Mouse (Mus musculus) MEL (cell line): Measurements from ENCODE around the gene Serhl. TPM values are rescaled to one million over a fixed set of nuclear protein-coding genes. Genes with fewer than 3 reads are reported as not detected.

Experiments used
- DNase-seq: peaks from one replicate; pipeline ENCODE4 v3.0.0; 2011; ENCODE audit warnings: low read depth, low spot score
- H3K27ac ChIP-seq: 2 replicates; pipeline ENCODE4 v1.5.1; 2012; ENCODE audit warnings: low read depth, mild to moderate bottlenecking, control low read depth, low read length, moderate library complexity; ENCODE audit not compliant: control insufficient read depth
- H3K27me3 ChIP-seq, 2 experiments: fragments of 150-350 bp in 1 of 2; sonication (generic) in 1 of 2; 2 replicates each; pipeline ENCODE4 v1.6.1; 2012; ENCODE audit warnings: low read length in 2 of 2, mild to moderate bottlenecking in 2 of 2, improper control_type of control experiment in 1 of 2, moderate library complexity in 1 of 2; ENCODE audit not compliant: insufficient read depth in 2 of 2, control insufficient read depth in 1 of 2
- H3K36me3 ChIP-seq, 2 experiments: 2 replicates each; pipeline ENCODE4 v1.6.1; 2012 to 2014; ENCODE audit warnings: low read length in 2 of 2, improper control_type of control experiment in 1 of 2, inconsistent platforms in 1 of 2, mild to moderate bottlenecking in 1 of 2; ENCODE audit not compliant: insufficient read depth in 2 of 2, control insufficient read depth in 1 of 2
- H3K4me1 ChIP-seq, 2 experiments: fragments of 150-350 bp in 1 of 2; sonication (generic) in 1 of 2; 2 replicates each; pipeline ENCODE4 v1.6.1; 2012; ENCODE audit warnings: low read length in 2 of 2, improper control_type of control experiment in 1 of 2, mild to moderate bottlenecking in 1 of 2; ENCODE audit not compliant: insufficient read depth in 2 of 2, control insufficient read depth in 1 of 2
- H3K4me3 ChIP-seq, 2 experiments: fragments of 150-350 bp in 1 of 2; sonication (generic) in 1 of 2; 2 replicates each; pipeline ENCODE4 v1.5.1; 2012; ENCODE audit warnings: low read depth in 2 of 2, low read length in 2 of 2, mild to moderate bottlenecking in 2 of 2, moderate library complexity in 2 of 2, control low read depth in 1 of 2, improper control_type of control experiment in 1 of 2; ENCODE audit not compliant: control insufficient read depth in 1 of 2, insufficient read depth in 1 of 2
- H3K79me2 ChIP-seq: 2 replicates; pipeline ENCODE4 v1.6.1; 2012; ENCODE audit warnings: mild to moderate bottlenecking, low read length, moderate library complexity; ENCODE audit not compliant: control insufficient read depth, poor library complexity, insufficient read depth
- H3K9ac ChIP-seq: 2 replicates; pipeline ENCODE4 v1.6.1; 2012; ENCODE audit warnings: low read depth, mild to moderate bottlenecking, control low read depth, low read length, moderate library complexity; ENCODE audit not compliant: control insufficient read depth, poor library complexity, severe bottlenecking
- H3K9me3 ChIP-seq: fragments of 150-350 bp; sonication (generic); replicated peaks from 2 replicates; pipeline ENCODE4 v1.6.1; 2012; ENCODE audit warnings: mild to moderate bottlenecking, low read length, improper control_type of control experiment, moderate library complexity; ENCODE audit not compliant: insufficient read depth
- CHD2 ChIP-seq: IDR thresholded peaks from 2 replicates; pipeline ENCODE4 v1.6.1; 2011; ENCODE audit warnings: low read length, improper control_type of control experiment
- CTCF ChIP-seq, 3 experiments: IDR thresholded peaks in 2 of 3; conservative IDR thresholded peaks in 1 of 3; 2 replicates each; pipeline ENCODE4 v1.5.1; 2011 to 2012; ENCODE audit warnings: low read length in 3 of 3, low read depth in 2 of 3, mild to moderate bottlenecking in 2 of 3, improper control_type of control experiment in 1 of 3, inconsistent platforms in 1 of 3, mixed read lengths in 1 of 3, moderate library complexity in 1 of 3; ENCODE audit not compliant: control insufficient read depth in 1 of 3, insufficient read depth in 1 of 3, poor library complexity in 1 of 3, severe bottlenecking in 1 of 3
- E2F4 ChIP-seq: IDR thresholded peaks from 2 replicates; pipeline ENCODE4 v1.6.1; 2011; ENCODE audit warnings: low read depth, low read length, improper control_type of control experiment, borderline replicate concordance
- ELF1 ChIP-seq: IDR thresholded peaks from 2 replicates; pipeline ENCODE4 v1.6.1; 2014; ENCODE audit warnings: low read depth, mild to moderate bottlenecking, inconsistent platforms, low read length, improper control_type of control experiment, moderate library complexity
- GABPA ChIP-seq: IDR thresholded peaks from 2 replicates; pipeline ENCODE4 v1.6.1; 2012; ENCODE audit warnings: low read depth, mild to moderate bottlenecking, inconsistent platforms, low read length, improper control_type of control experiment, moderate library complexity
- JUND ChIP-seq: IDR thresholded peaks from 2 replicates; pipeline ENCODE4 v1.6.1; 2011; ENCODE audit warnings: low read depth, mild to moderate bottlenecking, improper control_type of control experiment, low read length
- KAT2A ChIP-seq: conservative IDR thresholded peaks from 2 replicates; pipeline ENCODE4 v1.6.1; 2012; ENCODE audit warnings: low read depth, low read length, improper control_type of control experiment, inconsistent platforms
- MAZ ChIP-seq: IDR thresholded peaks from 2 replicates; pipeline ENCODE4 v1.6.1; 2012; ENCODE audit warnings: low read depth, mild to moderate bottlenecking, inconsistent platforms, low read length, improper control_type of control experiment
- MXI1 ChIP-seq: IDR thresholded peaks from 2 replicates; pipeline ENCODE4 v1.6.1; 2011; ENCODE audit warnings: mild to moderate bottlenecking, low read depth, low read length, improper control_type of control experiment
- MYB ChIP-seq: IDR thresholded peaks from 2 replicates; pipeline ENCODE4 v1.6.1; 2011; ENCODE audit warnings: mild to moderate bottlenecking, low read depth, low read length, improper control_type of control experiment
- POLR2AphosphoS2 ChIP-seq: IDR thresholded peaks from 2 replicates; pipeline ENCODE4 v1.6.1; 2011; ENCODE audit warnings: low read length, improper control_type of control experiment
- POLR2AphosphoS5 ChIP-seq: IDR thresholded peaks from 2 replicates; pipeline ENCODE4 v1.6.1; 2012; ENCODE audit warnings: low read depth, borderline replicate concordance, mild to moderate bottlenecking, inconsistent platforms, low read length, moderate library complexity, mixed read lengths
- SIN3A ChIP-seq: IDR thresholded peaks from 2 replicates; pipeline ENCODE4 v1.6.1; 2012; ENCODE audit warnings: low read length, improper control_type of control experiment, inconsistent platforms
- SMC3 ChIP-seq: IDR thresholded peaks from 2 replicates; pipeline ENCODE4 v1.6.1; 2011; ENCODE audit warnings: low read depth, low read length, improper control_type of control experiment
- TAL1 ChIP-seq: IDR thresholded peaks from 2 replicates; pipeline ENCODE4 v1.6.1; 2012; ENCODE audit warnings: mild to moderate bottlenecking, inconsistent platforms, low read length, moderate library complexity, mixed read lengths
- TBP ChIP-seq: IDR thresholded peaks from 2 replicates; pipeline ENCODE4 v1.8.0; 2011; ENCODE audit warnings: low read depth, low read length, improper control_type of control experiment
- UBTF ChIP-seq: IDR thresholded peaks from 2 replicates; pipeline ENCODE4 v1.6.1; 2012; ENCODE audit warnings: low read depth, mild to moderate bottlenecking, inconsistent platforms, low read length, improper control_type of control experiment, moderate library complexity, borderline replicate concordance; ENCODE audit not compliant: insufficient read depth
- USF1 ChIP-seq: IDR thresholded peaks from 2 replicates; pipeline ENCODE4 v1.6.1; 2014; ENCODE audit warnings: low read depth, mild to moderate bottlenecking, inconsistent platforms, low read length, improper control_type of control experiment, moderate library complexity
- USF2 ChIP-seq, 2 experiments: IDR thresholded peaks; 2 replicates each; pipeline ENCODE4 v1.6.1; 2011 to 2012; ENCODE audit warnings: improper control_type of control experiment in 2 of 2, low read length in 2 of 2, borderline replicate concordance in 1 of 2, inconsistent platforms in 1 of 2, low read depth in 1 of 2, mild to moderate bottlenecking in 1 of 2; ENCODE audit not compliant: insufficient read depth in 1 of 2
- ZC3H11A ChIP-seq: IDR thresholded peaks from 2 replicates; pipeline ENCODE4 v1.6.1; 2012; ENCODE audit warnings: low read depth, mild to moderate bottlenecking, inconsistent platforms, low read length, improper control_type of control experiment
- ZKSCAN1 ChIP-seq: IDR thresholded peaks from 2 replicates; pipeline ENCODE4 v1.6.1; 2012; ENCODE audit warnings: low read depth, mild to moderate bottlenecking, inconsistent platforms, low read length, improper control_type of control experiment, moderate library complexity
- polyA plus RNA-seq, 2 experiments: library from polyadenylated mRNA; stranded (reverse) in 1 of 2; unstranded in 1 of 2; fragments of >175 nt in 1 of 2; fragments of >200 nt in 1 of 2; gene quantifications; 2 replicates each; pipeline versions ENCODE4 v1.2.1 to v1.2.4; 2012; ENCODE audit warnings: low replicate concordance in 2 of 2, low read depth in 1 of 2; ENCODE audit not compliant: insufficient read length in 2 of 2, insufficient read depth in 1 of 2, missing spikeins in 1 of 2
- total RNA-seq: library from RNA; depleted of rRNA; stranded (reverse); fragments of 300-350 nt; gene quantifications from 2 replicates; pipeline ENCODE4 v1.2.3, GENCODE M21; 2012

Serhl gene
- total and polyA plus RNA-seq, 3 experiments = 19.6 to 57.3 TPM; not detected in 1

- H3K79me2 ChIP-seq = no peaks in the 10 kb centered on the region
- no peaks in the 10 kb centered on the region for H3K36me3 ChIP-seq
- no peaks in the 10 kb centered on the region for H3K27me3 ChIP-seq
- H3K4me3 ChIP-seq = no peak overlapping the region
- DNase-seq = no peak
- no peaks in the 10 kb centered on the region for H3K9me3 ChIP-seq
- H3K9ac ChIP-seq = no peak overlapping the region
- TF ChIP-seq CHD2 (no peak), POLR2AphosphoS2 (no peak), ZC3H11A (no peak), MAZ (no peak), ZKSCAN1 (no peak), SIN3A (no peak), KAT2A (no peak), POLR2AphosphoS5 (no peak), USF1 (no peak), TBP (no peak), GABPA (no peak), SMC3 (no peak), USF2 (IDR thresholded peaks at IDR 0.05; ENCODE audit: borderline replicate concordance in 1 of 2, insufficient read depth in 1 of 2, low read depth in 1 of 2, low read length in 2 of 2) (no peak), E2F4 (no peak), CTCF (IDR thresholded peaks at IDR 0.05 in 2 of 3, conservative IDR thresholded peaks at IDR 0.05 in 1 of 3; ENCODE audit: control insufficient read depth in 1 of 3, insufficient read depth in 1 of 3, low read depth in 2 of 3, low read length in 3 of 3, poor library complexity in 1 of 3, severe bottlenecking in 1 of 3) (no peak), UBTF (no peak), MYB (no peak), MXI1 (no peak)
- no peaks in the 10 kb centered on the region for H3K4me1 ChIP-seq
- H3K27ac ChIP-seq = no peak overlapping the region
Observed at GRCm38 (mm10) chr15:83106426-83106825, 17.1 kb downstream of the Serhl start.

DNA sequence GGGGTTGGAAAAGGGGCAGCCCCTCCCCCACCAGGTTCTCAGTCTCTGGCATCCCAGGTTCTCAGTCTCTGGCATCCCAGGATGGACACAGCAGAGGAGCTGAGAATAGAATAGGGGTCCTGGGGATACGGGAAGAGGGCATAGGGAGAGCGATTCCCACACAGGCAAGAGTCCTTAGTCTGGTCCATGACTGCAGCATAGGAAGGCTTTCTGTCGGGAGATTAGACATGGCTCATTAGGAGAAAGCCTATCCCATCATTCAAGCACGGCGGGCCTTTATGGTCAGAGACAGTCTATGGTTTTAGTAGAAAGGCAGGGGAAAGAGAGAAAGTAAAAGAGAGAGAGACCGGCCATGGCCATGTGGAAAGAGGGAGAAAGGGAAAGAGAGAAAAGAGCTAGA lies 18.5 kb downstream of the Serhl start:
- H3K79me2 ChIP-seq = no peaks in the 10 kb centered on the region
- H3K27me3 ChIP-seq = no peaks in the 10 kb centered on the region
- H3K9ac ChIP-seq = no peak overlapping the region
- no peak overlapping the region for H3K4me3 ChIP-seq
- H3K27ac ChIP-seq = no peak overlapping the region
- TF ChIP-seq MXI1 (no peak), JUND (no peak), ELF1 (no peak), USF2 (IDR thresholded peaks at IDR 0.05; ENCODE audit: borderline replicate concordance in 1 of 2, insufficient read depth in 1 of 2, low read depth in 1 of 2, low read length in 2 of 2) (no peak), TAL1 (no peak), TBP (no peak), CHD2 (no peak), MYB (no peak)
- H3K36me3 ChIP-seq = no peaks in the 10 kb centered on the region
- DNase-seq = no peak
- H3K9me3 ChIP-seq = no peaks in the 10 kb centered on the region
- no peaks in the 10 kb centered on the region for H3K4me1 ChIP-seq
